Mouse (Mus musculus) myocyte (in vitro differentiated cells): ENCODE results near the gene Cst11. TPM values are rescaled to one million over a fixed set of nuclear protein-coding genes. Genes with fewer than 3 reads are reported as not detected.

ENCODE experiments used
- H3K27me3 ChIP-seq: one replicate; pipeline ENCODE4 v1.6.1; 2011; ENCODE audit not compliant: control insufficient read depth, insufficient read depth, insufficient read length
- H3K36me3 ChIP-seq: one replicate; pipeline ENCODE4 v1.6.1; 2011; ENCODE audit not compliant: control insufficient read depth, insufficient read depth
- H3K4me2 ChIP-seq: one replicate; pipeline ENCODE4 v1.6.1; 2011; ENCODE audit warnings: low read depth, control low read depth
- H3K4me3 ChIP-seq: one replicate; pipeline ENCODE4 v1.5.1; 2011; ENCODE audit warnings: mild to moderate bottlenecking, control low read depth, moderate library complexity
- H3K79me2 ChIP-seq: one replicate; pipeline ENCODE4 v1.6.1; 2011; ENCODE audit not compliant: control insufficient read depth, insufficient read depth
- H3ac ChIP-seq: one replicate; pipeline ENCODE4 v1.6.1; 2011; ENCODE audit not compliant: control insufficient read depth, insufficient read length
- CEBPB ChIP-seq: IDR thresholded peaks from 2 replicates; pipeline ENCODE4 v1.6.1; 2011; ENCODE audit warnings: mild to moderate bottlenecking, moderate library complexity; ENCODE audit not compliant: poor library complexity, insufficient read depth, severe bottlenecking
- E2F4 ChIP-seq: IDR thresholded peaks from one replicate; pipeline ENCODE4 v1.6.1; 2011; ENCODE audit warnings: mild to moderate bottlenecking, control low read depth, moderate library complexity; ENCODE audit not compliant: insufficient read depth
- MAX ChIP-seq: IDR thresholded peaks from one replicate; pipeline ENCODE4 v1.6.1; 2011; ENCODE audit warnings: low read depth, mild to moderate bottlenecking, control low read depth
- MYOD1 ChIP-seq, 3 experiments: IDR thresholded peaks; one replicate each; pipeline ENCODE4 v1.6.1; 2011; ENCODE audit warnings: control low read depth in 2 of 3, low read depth in 2 of 3, mild to moderate bottlenecking in 2 of 3, moderate library complexity in 1 of 3; ENCODE audit not compliant: insufficient read length in 2 of 3, control insufficient read depth in 1 of 3
- MYOG ChIP-seq, 3 experiments: IDR thresholded peaks; one replicate each; pipeline ENCODE4 v1.6.1; 2011; ENCODE audit warnings: control low read depth in 2 of 3, low read depth in 2 of 3, mild to moderate bottlenecking in 2 of 3; ENCODE audit not compliant: insufficient read length in 2 of 3, control insufficient read depth in 1 of 3, insufficient read depth in 1 of 3
- POLR2A ChIP-seq: IDR thresholded peaks from one replicate; pipeline ENCODE4 v1.6.1; 2011; ENCODE audit warnings: low read depth, mild to moderate bottlenecking, control low read depth, moderate library complexity; ENCODE audit not compliant: insufficient read length
- POLR2AphosphoS2 ChIP-seq: IDR thresholded peaks from one replicate; pipeline ENCODE4 v1.6.1; 2011; ENCODE audit warnings: low read depth, control low read depth; ENCODE audit not compliant: insufficient read length
- REST ChIP-seq: IDR thresholded peaks from one replicate; pipeline ENCODE4 v1.6.1; 2011; ENCODE audit warnings: mild to moderate bottlenecking, control low read depth, moderate library complexity; ENCODE audit not compliant: insufficient read depth, insufficient read length
- SRF ChIP-seq: IDR thresholded peaks from one replicate; pipeline ENCODE4 v1.6.1; 2011; ENCODE audit warnings: low read depth; ENCODE audit not compliant: control insufficient read depth, insufficient read length
- TCF12 ChIP-seq: IDR thresholded peaks from one replicate; pipeline ENCODE4 v1.6.1; 2011; ENCODE audit warnings: mild to moderate bottlenecking, control low read depth; ENCODE audit not compliant: poor library complexity, insufficient read depth, severe bottlenecking
- TCF3 ChIP-seq: IDR thresholded peaks from one replicate; pipeline ENCODE4 v1.6.1; 2011; ENCODE audit warnings: low read depth, control low read depth; ENCODE audit not compliant: insufficient read length
- USF1 ChIP-seq: IDR thresholded peaks from one replicate; pipeline ENCODE4 v1.6.1; 2011; ENCODE audit warnings: low read depth, mild to moderate bottlenecking, control low read depth, moderate library complexity
- polyA plus RNA-seq: library from polyadenylated mRNA; unstranded; fragments of >200 nt; fragmentation: generic; extraction: Trizol; gene quantifications from one replicate; pipeline ENCODE4 v1.2.1, GENCODE M21; 2012; ENCODE audit warnings: missing spikeins

Gene Cst11
- polyA plus RNA-seq, 1 experiment, result not detected

DNA sequence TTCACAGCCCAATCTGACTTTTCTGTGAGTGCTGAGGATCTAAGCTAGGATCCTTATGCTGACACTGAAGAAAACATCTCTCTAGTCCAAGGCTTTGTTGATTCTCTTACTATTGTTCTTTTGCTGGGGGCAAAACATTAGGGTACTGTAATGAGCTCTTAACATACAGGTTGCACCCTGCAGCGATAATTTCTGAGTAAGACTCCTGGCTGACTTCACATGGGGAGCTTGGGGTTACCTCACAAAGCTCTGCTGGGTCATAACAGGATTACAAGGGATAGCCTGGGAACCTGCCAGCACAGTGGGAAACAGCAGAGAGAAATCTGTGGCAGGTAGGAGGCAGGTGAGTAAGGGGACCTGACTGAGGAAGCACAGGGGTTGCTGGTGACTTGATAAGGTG, 21.2 kb downstream of the Cst11 start, which contains the start of gene Cstl1:
Gene Cstl1, plus strand, starts transcription at position 301 of the 400 bp plus-strand sequence.
- TF ChIP-seq MYOD1 (IDR thresholded peaks at IDR 0.05; ENCODE audit: control insufficient read depth in 1 of 3, insufficient read length in 2 of 3, low read depth in 2 of 3) (no peak), MYOG (IDR thresholded peaks at IDR 0.05; ENCODE audit: control insufficient read depth in 1 of 3, insufficient read depth in 1 of 3, insufficient read length in 2 of 3, low read depth in 2 of 3) (no peak), MAX (no peak), SRF (no peak), REST (no peak), POLR2A (no peak), USF1 (no peak), TCF12 (no peak), E2F4 (no peak), POLR2AphosphoS2 (no peak)
- no peak within 1 kb of the TSS for H3ac ChIP-seq
- no peak within 1 kb of the TSS for H3K4me2 ChIP-seq
- no peaks in the 10 kb centered on the region for H3K27me3 ChIP-seq
- H3K79me2 ChIP-seq, result no peaks in the 10 kb centered on the region
- no peak within 1 kb of the TSS for H3K4me3 ChIP-seq
- H3K36me3 ChIP-seq, result no peaks in the 10 kb centered on the region

DNA sequence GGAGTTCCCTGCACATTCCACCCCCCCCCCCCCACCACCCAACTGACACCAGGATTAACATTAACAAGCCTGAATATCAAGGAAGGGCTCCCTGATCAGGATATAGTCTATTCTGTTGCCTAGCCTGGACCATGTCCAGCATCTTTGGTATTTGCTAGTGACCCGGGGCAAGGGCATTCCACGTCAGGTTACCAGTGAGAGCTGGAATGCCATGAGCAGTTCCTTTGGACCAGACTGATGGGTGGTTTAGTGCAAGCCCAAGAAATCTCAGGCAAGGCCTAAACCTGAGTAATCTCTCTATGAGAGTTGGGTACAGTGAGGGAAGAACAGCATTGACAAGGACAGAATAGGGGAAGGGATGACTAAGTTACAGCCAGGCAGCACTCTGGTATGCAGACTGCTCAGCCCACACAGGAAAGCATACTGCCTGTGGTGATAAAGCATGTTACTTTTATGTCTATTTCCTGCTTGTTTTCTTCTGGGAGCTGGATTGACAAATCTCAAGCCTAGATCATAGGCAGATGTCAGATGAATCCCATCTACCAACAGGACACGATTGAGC, 27.4 kb downstream of the Cst11 start:
- Histone ChIP-seq H3K36me3 (no peaks in the 10 kb centered on the region), H3K79me2 (no peaks in the 10 kb centered on the region), H3K4me3 (no peak overlapping the region), H3ac (no peak overlapping the region), H3K27me3 (no peaks in the 10 kb centered on the region), H3K4me2 (peak overlapping the region; percentile 18)
- TF ChIP-seq E2F4 (no peak), MYOG (IDR thresholded peaks at IDR 0.05; ENCODE audit: control insufficient read depth in 1 of 3, insufficient read depth in 1 of 3, insufficient read length in 2 of 3, low read depth in 2 of 3) (no peak), MAX (no peak), POLR2AphosphoS2 (no peak), POLR2A (no peak), TCF12 (no peak), TCF3 (no peak), USF1 (no peak), SRF (no peak), CEBPB (no peak), MYOD1 (IDR thresholded peaks at IDR 0.05; ENCODE audit: control insufficient read depth in 1 of 3, insufficient read length in 2 of 3, low read depth in 2 of 3) (no peak), REST (no peak)

- no peak for TF ChIP-seq MYOG (IDR thresholded peaks at IDR 0.05; ENCODE audit: control insufficient read depth in 1 of 3, insufficient read depth in 1 of 3, insufficient read length in 2 of 3, low read depth in 2 of 3)
- TF ChIP-seq TCF3, result no peak
- TF ChIP-seq POLR2AphosphoS2, result no peak
- TF ChIP-seq USF1, result no peak
- TF ChIP-seq REST, result no peak
- TF ChIP-seq CEBPB, result no peak
- no peak for TF ChIP-seq POLR2A
- TF ChIP-seq SRF, result no peak
- TF ChIP-seq TCF12, result no peak
- no peak for TF ChIP-seq MAX
- no peak for TF ChIP-seq E2F4
- no peak for TF ChIP-seq MYOD1 (IDR thresholded peaks at IDR 0.05; ENCODE audit: control insufficient read depth in 1 of 3, insufficient read length in 2 of 3, low read depth in 2 of 3)
- Histone ChIP-seq H3K79me2 (no peaks in the 10 kb centered on the region), H3K4me2 (no peak overlapping the region), H3ac (no peak overlapping the region), H3K4me3 (no peak overlapping the region), H3K27me3 (no peaks in the 10 kb centered on the region), H3K36me3 (no peaks in the 10 kb centered on the region)
Measured at GRCm38 (mm10) chr2:148743001-148743400, 28.3 kb downstream of the Cst11 start.

DNA sequence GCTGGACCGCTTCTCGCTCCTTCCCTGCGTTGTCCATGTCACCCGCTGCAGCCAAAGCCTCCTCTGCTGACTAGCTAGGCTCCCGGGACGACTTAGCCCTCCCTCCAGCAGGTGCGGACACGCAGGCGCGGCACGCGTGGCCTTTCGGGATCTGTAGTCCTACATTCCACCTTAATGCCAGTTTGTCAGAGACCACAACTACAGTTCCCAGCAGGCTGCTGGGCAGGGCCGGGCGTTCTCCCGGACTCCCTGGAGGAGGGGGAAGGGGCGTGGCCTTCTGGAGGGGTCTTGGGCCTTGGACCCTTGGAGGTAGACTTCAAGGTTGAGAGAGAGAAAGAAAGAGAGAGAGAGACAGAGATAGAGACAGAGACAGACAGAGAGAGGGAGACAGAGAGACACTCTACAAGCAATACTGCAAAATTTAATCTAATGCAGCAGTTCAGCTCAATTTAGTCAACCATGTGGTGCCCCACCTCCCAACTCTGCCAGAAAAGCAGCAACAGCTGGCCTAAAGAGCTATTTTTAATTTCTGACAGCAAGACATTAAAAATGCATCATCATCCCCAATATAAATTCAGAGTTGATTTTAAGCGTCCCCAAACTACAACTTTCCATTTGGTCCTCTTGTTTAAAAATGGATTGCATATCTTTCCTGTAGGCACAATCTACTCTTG, 38.8 kb downstream of the Cst11 start, which contains the start of gene Napb:
Gene Napb, minus strand, starts transcription at position 141 of the 674 bp plus-strand sequence.
- H3K79me2 ChIP-seq, result peaks cover 41% of the 10 kb centered on the region
- peak within 1 kb of the TSS; percentile 59 for H3ac ChIP-seq
- TF ChIP-seq SRF (peak; percentile 62), TCF3 (no peak), E2F4 (no peak), MAX (no peak), TCF12 (peak; percentile 23), POLR2AphosphoS2 (peak; percentile 99), MYOD1 (IDR thresholded peaks at IDR 0.05; ENCODE audit: control insufficient read depth in 1 of 3, insufficient read length in 2 of 3, low read depth in 2 of 3) (peak; percentile 78 to 92 (median 80)), POLR2A (peak; percentile 100), CEBPB (no peak), MYOG (IDR thresholded peaks at IDR 0.05; ENCODE audit: control insufficient read depth in 1 of 3, insufficient read depth in 1 of 3, insufficient read length in 2 of 3, low read depth in 2 of 3) (peak; percentile 49 to 73 (median 66)), USF1 (no peak), REST (no peak)
- H3K36me3 ChIP-seq, result peaks cover 5% of the 10 kb centered on the region
- peak within 1 kb of the TSS; percentile 89 for H3K4me2 ChIP-seq
- peak within 1 kb of the TSS; percentile 94 for H3K4me3 ChIP-seq
- H3K27me3 ChIP-seq, result no peaks in the 10 kb centered on the region
